23 mouse cellular contexts compared by ENCODE assay signal in genomic region chr2:60337937-60338336, GRCm38 (mm10). TPM values are rescaled to one million over a fixed set of nuclear protein-coding genes. Genes with fewer than 3 reads are reported as not detected.
A peak's percentile ranks its signal among the peaks of the same experiment; 100 is the strongest.
DNase-seq lines count a peak whose midpoint lies in the region; ATAC-seq lines count a peak whose summit lies in the region.
"Had no signal": no experiment of that assay in that cellular context is flagged by ENCODE, and none has a peak within 500 bp of the region (broad histone marks: within the 10 kb centered on the region; RNA-seq: fewer than 3 reads in every experiment).

No protein-coding gene starts in this region.

- no peaks in the 10 kb centered on the region for H3K4me1 ChIP-seq in neural tube, embryonic 11.5 days (ENCODE audit: control insufficient read depth, insufficient read depth, low read length)
- peaks cover 13% of the 10 kb centered on the region for H3K4me1 ChIP-seq in kidney, embryonic 15.5 days
- H3K4me1 ChIP-seq: liver, embryonic 15.5 days; neural tube, embryonic 15.5 days; stomach, embryonic 15.5 days had no signal

- peak; percentile 50 for DNase-seq in embryo, embryonic 10 days (ENCODE audit: low spot score)
- DNase-seq in embryo, embryonic 10.5 days (ENCODE audit: low spot score): no peak
- peak; percentile 21 for DNase-seq in neural tube, embryonic 11.5 days (ENCODE audit: low spot score)
- no peak for DNase-seq in neural tube, embryonic 10.5 days (ENCODE audit: extremely low spot score, low spot score)
- DNase-seq in mesoderm, embryonic 11.5 days (ENCODE audit: low read depth, low spot score): peak; percentile 43
- no peak for DNase-seq in adrenal gland, postnatal 10 days
- DNase-seq in layer of hippocampus, adult 9-10 months (ENCODE audit: low spot score): no peak
- DNase-seq: adrenal gland, postnatal 25 days; cerebellum, adult 11 months; cerebellum, postnatal 14 days; gastrocnemius, postnatal 14 days; lung, postnatal 10 days; midbrain, embryonic 14.5 days; right cerebral cortex, postnatal 14 days; thymus, adult 18-20 months had no signal

- no peaks in the 10 kb centered on the region for H3K36me3 ChIP-seq in neural tube, embryonic 11.5 days (ENCODE audit: control insufficient read depth, insufficient read depth, low read length)
- H3K36me3 ChIP-seq in kidney, embryonic 15.5 days: no peaks in the 10 kb centered on the region
- H3K36me3 ChIP-seq: liver, embryonic 15.5 days; neural tube, embryonic 15.5 days; stomach, embryonic 15.5 days had no signal

- no peak overlapping the region for H3K4me2 ChIP-seq in neural tube, embryonic 11.5 days (ENCODE audit: low read depth)
- H3K4me2 ChIP-seq in kidney, embryonic 15.5 days: peak overlapping the region; percentile 19; the same call in 1 of the 2 replicates
- H3K4me2 ChIP-seq: heart, embryonic 11.5 days; liver, embryonic 15.5 days; neural tube, embryonic 15.5 days; stomach, embryonic 15.5 days had no signal

- H3K4me3 ChIP-seq in neural tube, embryonic 11.5 days (ENCODE audit: low read depth, low read length): no peak overlapping the region
- H3K4me3 ChIP-seq in kidney, embryonic 15.5 days (replicated peaks): no peak overlapping the region
- H3K4me3 ChIP-seq: erythroblast, embryonic 14.5 days; liver, embryonic 15.5 days; neural tube, embryonic 15.5 days; stomach, embryonic 15.5 days had no signal

- no peak overlapping the region for H3K27ac ChIP-seq in neural tube, embryonic 11.5 days (ENCODE audit: low read depth, low read length)
- peak overlapping the region; percentile 67 for H3K27ac ChIP-seq in kidney, embryonic 15.5 days
- H3K27ac ChIP-seq: hindbrain, postnatal 0 days; liver, embryonic 15.5 days; neural tube, embryonic 15.5 days; stomach, embryonic 15.5 days had no signal

- H3K9ac ChIP-seq in neural tube, embryonic 11.5 days (ENCODE audit: low read length): no peak overlapping the region
- no peak overlapping the region for H3K9ac ChIP-seq in kidney, embryonic 15.5 days
- H3K9ac ChIP-seq: liver, embryonic 15.5 days; neural tube, embryonic 15.5 days; stomach, embryonic 15.5 days had no signal

- 48% methylated on average over 9 of the region's 9 CpGs for WGBS in neural tube, embryonic 11.5 days
- 37% methylated on average over 9 of the region's 9 CpGs for WGBS in kidney, embryonic 15.5 days

- H3K27me3 ChIP-seq in neural tube, embryonic 11.5 days (ENCODE audit: control insufficient read depth, insufficient read depth, low read length): no peaks in the 10 kb centered on the region
- no peaks in the 10 kb centered on the region for H3K27me3 ChIP-seq in kidney, embryonic 15.5 days
- H3K27me3 ChIP-seq: liver, embryonic 15.5 days; stomach, embryonic 15.5 days had no signal

- H3K9me3 ChIP-seq in neural tube, embryonic 11.5 days (ENCODE audit: control insufficient read depth, low read length): no peaks in the 10 kb centered on the region
- H3K9me3 ChIP-seq in kidney, embryonic 15.5 days (replicated peaks): no peaks in the 10 kb centered on the region
- H3K9me3 ChIP-seq: liver, embryonic 15.5 days; neural tube, embryonic 15.5 days; stomach, embryonic 15.5 days had no signal

- no peak for ATAC-seq in neural tube, embryonic 11.5 days (ENCODE audit: insufficient read depth, low FRiP score, low TSS enrichment)
- peak; percentile 74; the same call in 1 of the 2 replicates for ATAC-seq in kidney, embryonic 15.5 days (replicated peaks; ENCODE audit: low FRiP score)
- ATAC-seq: forebrain, embryonic 14.5 days; hindbrain, postnatal 0 days had no signal

RNA-seq across cellular contexts. Expression of gene Ly75, which starts 45.2 kb away (rescaled TPM):
- polyA plus RNA-seq in neural tube, embryonic 11.5 days (2014; fragmentation: Nextera tagmentation; extraction: Ambion mirVana): 2.1 and 2.6 TPM in 2 replicates
- polyA plus RNA-seq in kidney, embryonic 15.5 days (2015; fragmentation: Nextera tagmentation; extraction: Ambion mirVana): 2.8 and 3.5 TPM in 2 replicates
- under 1 TPM; 0.91 to 0.96 TPM for total RNA-seq in adrenal gland, postnatal 10 days (2021)
- polyA plus RNA-seq: erythroblast, embryonic 14.5 days had no signal

RNA-seq across cellular contexts. Expression of gene Cd302, which starts 53.6 kb away (rescaled TPM):
- 15.2 and 16.9 TPM in 2 replicates for polyA plus RNA-seq in neural tube, embryonic 11.5 days (2014; fragmentation: Nextera tagmentation; extraction: Ambion mirVana)
- 43.6 and 47.2 TPM in 2 replicates for polyA plus RNA-seq in kidney, embryonic 15.5 days (2015; fragmentation: Nextera tagmentation; extraction: Ambion mirVana)
- 10 to 100 TPM; 45.6 to 64.8 TPM for total RNA-seq in adrenal gland, postnatal 10 days (2021)

Comparison
In these comparisons a context has a peak if more than half of its experiments do, and no peak if none do; other contexts are left out.
1. DNase-seq: peak in embryo, embryonic 10 days (single experiment), neural tube, embryonic 11.5 days (single experiment) and mesoderm, embryonic 11.5 days (single experiment); none in embryo, embryonic 10.5 days (single experiment), neural tube, embryonic 10.5 days (single experiment), adrenal gland, postnatal 10 days (single experiment) and layer of hippocampus, adult 9-10 months (single experiment).